Mouse (Mus musculus) adrenal gland, postnatal 10 days (tissue): ENCODE measurements around the gene 2310011J03Rik. TPM values are rescaled to one million over a fixed set of nuclear protein-coding genes. Genes with fewer than 3 reads are reported as not detected.
"Not testable (repeated sequence)": the region's sequence is repeated elsewhere in the genome, so short reads cannot be mapped to it uniquely, and the experiment has no call there.

Experiments used
- DNase-seq: peaks from one replicate; pipeline ENCODE4 v3.0.0; 2021; ENCODE audit warnings: mixed read lengths
- long read RNA-seq, 2 experiments: library from polyadenylated mRNA; stranded (forward); transcript quantifications; one replicate each; pipeline ENCODE4 v2.0.0; 2021
- total RNA-seq, 2 experiments: library from RNA; stranded (reverse); gene quantifications; 2 replicates each; pipeline ENCODE4 v1.2.3; 2021

2310011J03Rik gene
- total RNA-seq: 10 to 100 TPM; 24.0 to 26.7 TPM
- long read RNA-seq, experiment 1, transcript 2310011J03Rik-201 (2 exons, 1,649 nt): major isoform, 105 of 113 reads
- long read RNA-seq, experiment 1, partial matches to known transcripts: 1 of 113 reads
- long read RNA-seq, experiment 1, other reads (novel, unspliced or antisense): 7 of 113 reads
- long read RNA-seq, experiment 2, transcript 2310011J03Rik-201 (2 exons, 1,649 nt): major isoform, 62 of 64 reads
- long read RNA-seq, experiment 2, partial matches to known transcripts: 0 of 64 reads
- long read RNA-seq, experiment 2, other reads (novel, unspliced or antisense): 2 of 64 reads

- peak; percentile 95 for DNase-seq
Measured at GRCm38 (mm10) chr10:80320340-80320760, at the start of gene 2310011J03Rik. Gene 2310011J03Rik, minus strand, starts transcription at chr10:80320537.

- no peak for DNase-seq
Measured at GRCm38 (mm10) chr10:80368392-80368791, 48.1 kb upstream of the 2310011J03Rik start.

GRCm38 (mm10) chr10:80367954-80368353 is 47.6 kb upstream of the 2310011J03Rik start:
- DNase-seq: no peak

- DNase-seq: no peak
Measured at GRCm38 (mm10) chr10:80365736-80366135, 45.4 kb upstream of the 2310011J03Rik start.

GRCm38 (mm10) chr10:80363734-80364133 is 43.4 kb upstream of the 2310011J03Rik start:
- DNase-seq: no peak

GRCm38 (mm10) chr10:80357994-80358639 is 37.8 kb upstream of the 2310011J03Rik start:
- DNase-seq: peak; percentile 61

GRCm38 (mm10) chr10:80357336-80357735 is 37.0 kb upstream of the 2310011J03Rik start:
- DNase-seq: no peak

GRCm38 (mm10) chr10:80356737-80357136 is 36.4 kb upstream of the 2310011J03Rik start:
- no peak for DNase-seq

- DNase-seq: no peak
Measured at GRCm38 (mm10) chr10:80356001-80356682, 35.8 kb upstream of the 2310011J03Rik start, which contains the start of gene Plk5. Gene Plk5, plus strand, starts transcription at chr10:80356459.

- no peak for DNase-seq
Measured at GRCm38 (mm10) chr10:80355431-80355830, 35.1 kb upstream of the 2310011J03Rik start.

GRCm38 (mm10) chr10:80352727-80353126 is 32.4 kb upstream of the 2310011J03Rik start:
- DNase-seq: no peak

GRCm38 (mm10) chr10:80351896-80352295 is 31.6 kb upstream of the 2310011J03Rik start:
- DNase-seq: no peak

GRCm38 (mm10) chr10:80350292-80350691 is 30.0 kb upstream of the 2310011J03Rik start:
- DNase-seq: peak; percentile 94

GRCm38 (mm10) chr10:80348981-80349380 is 28.6 kb upstream of the 2310011J03Rik start:
- peak; percentile 37 for DNase-seq

GRCm38 (mm10) chr10:80348244-80348781 is 28.0 kb upstream of the 2310011J03Rik start, which contains the start of gene Adamtsl5:
Gene Adamtsl5, minus strand, starts transcription at chr10:80348412.
- peak; percentile 72 for DNase-seq

- DNase-seq: peak; percentile 23
Measured at GRCm38 (mm10) chr10:80347514-80347967, 27.2 kb upstream of the 2310011J03Rik start.

GRCm38 (mm10) chr10:80345929-80346328 is 25.6 kb upstream of the 2310011J03Rik start:
- not testable (repeated sequence) for DNase-seq

GRCm38 (mm10) chr10:80345122-80345521 is 24.8 kb upstream of the 2310011J03Rik start:
- no peak for DNase-seq

GRCm38 (mm10) chr10:80344131-80344661 is 23.9 kb upstream of the 2310011J03Rik start:
- DNase-seq: no peak

- DNase-seq: no peak
Measured at GRCm38 (mm10) chr10:80343425-80343895, 23.1 kb upstream of the 2310011J03Rik start.

- peak; percentile 59 for DNase-seq
Measured at GRCm38 (mm10) chr10:80342749-80343424, 22.6 kb upstream of the 2310011J03Rik start.
